Mouse (Mus musculus) stomach, embryonic 15.5 days (tissue): ENCODE measurements around the gene Mcat. TPM values are rescaled to one million over a fixed set of nuclear protein-coding genes. Genes with fewer than 3 reads are reported as not detected.

Experiments
- ATAC-seq: fragments of 200-750 bp; cut with Nextera tagmentation; 2 replicates; pipeline ENCODE4 v1.8.0; 2017; ENCODE audit warnings: low read depth, moderate number of reproducible peaks, moderate TSS enrichment; ENCODE audit not compliant: insufficient read depth, low FRiP score
- H3K27ac ChIP-seq: fragments of 300-500 bp; sonication (generic); 2 replicates; pipeline ENCODE4 v1.5.1; 2015; ENCODE audit warnings: mild to moderate bottlenecking, inconsistent platforms
- H3K27me3 ChIP-seq: fragments of 300-500 bp; sonication (generic); replicated peaks from 2 replicates; pipeline ENCODE4 v1.6.1; 2015; ENCODE audit warnings: inconsistent platforms
- H3K36me3 ChIP-seq: fragments of 300-500 bp; sonication (generic); 2 replicates; pipeline ENCODE4 v1.6.1; 2015; ENCODE audit warnings: inconsistent platforms
- H3K4me1 ChIP-seq: fragments of 300-500 bp; sonication (generic); 2 replicates; pipeline ENCODE4 v1.6.1; 2015; ENCODE audit warnings: inconsistent platforms
- H3K4me2 ChIP-seq: fragments of 300-500 bp; sonication (generic); 2 replicates; pipeline ENCODE4 v1.6.1; 2015; ENCODE audit warnings: mild to moderate bottlenecking, inconsistent platforms
- H3K4me3 ChIP-seq: fragments of 300-500 bp; sonication (generic); replicated peaks from 2 replicates; pipeline ENCODE4 v1.5.1; 2015; ENCODE audit warnings: inconsistent platforms
- H3K9ac ChIP-seq: fragments of 300-500 bp; sonication (generic); 2 replicates; pipeline ENCODE4 v1.6.1; 2015; ENCODE audit warnings: inconsistent platforms
- H3K9me3 ChIP-seq: fragments of 300-500 bp; sonication (generic); 2 replicates; pipeline ENCODE4 v1.6.1; 2016; ENCODE audit warnings: inconsistent platforms
- WGBS: fragments of 180-500 bp; shearing (Covaris S2); methylation state at CpG from one replicate; pipeline ENCODE4 v1.1.7; 2015; 5-methylcytosine and 5-hydroxymethylcytosine counted together
- polyA plus RNA-seq: library from polyadenylated mRNA; unstranded; fragments of >200 nt; fragmentation: Nextera tagmentation; extraction: Ambion mirVana; gene quantifications from 2 replicates; pipeline ENCODE4 v1.2.1, GENCODE M21; 2015

Gene Mcat
- polyA plus RNA-seq, 1 experiment from 2014 or later, result 35.4 TPM

- ATAC-seq, result no peak
- no peak overlapping the region for H3K9ac ChIP-seq
- H3K4me2 ChIP-seq, result no peak overlapping the region
- no peak overlapping the region for H3K4me3 ChIP-seq
- H3K4me1 ChIP-seq, result peaks cover 6% of the 10 kb centered on the region; the same call in 1 of the 2 replicates
- no peaks in the 10 kb centered on the region for H3K36me3 ChIP-seq
- WGBS, result 82% methylated on average over 5 of the region's 5 CpGs
- H3K9me3 ChIP-seq, result no peaks in the 10 kb centered on the region
- peaks cover 12% of the 10 kb centered on the region for H3K27me3 ChIP-seq
- no peak overlapping the region for H3K27ac ChIP-seq
Measured at GRCm38 (mm10) chr15:83531961-83532469, 31.6 kb downstream of the Mcat start.

- H3K4me2 ChIP-seq, result no peak overlapping the region
- no peak for ATAC-seq
- WGBS, result 58% methylated on average over 6 of the region's 6 CpGs
Measured at GRCm38 (mm10) chr15:83530688-83531087, 32.9 kb downstream of the Mcat start.

GRCm38 (mm10) chr15:83530233-83530632 is 33.4 kb downstream of the Mcat start:
- Histone ChIP-seq H3K9ac (no peak overlapping the region), H3K4me2 (no peak overlapping the region), H3K27me3 (peaks cover 30% of the 10 kb centered on the region), H3K9me3 (no peaks in the 10 kb centered on the region), H3K4me1 (peaks cover 20% of the 10 kb centered on the region), H3K27ac (peak overlapping the region; percentile 65; the same call in 1 of the 2 replicates), H3K36me3 (no peaks in the 10 kb centered on the region), H3K4me3 (no peak overlapping the region)
- ATAC-seq, result no peak
- WGBS, result 69% methylated on average over 9 of the region's 9 CpGs

More at GRCm38 (mm10) chr15:83530688-83531087, 32.9 kb downstream of the Mcat start:
- Histone ChIP-seq H3K4me3 (no peak overlapping the region), H3K4me1 (peaks cover 19% of the 10 kb centered on the region), H3K9ac (no peak overlapping the region), H3K9me3 (no peaks in the 10 kb centered on the region), H3K36me3 (no peaks in the 10 kb centered on the region), H3K27me3 (peaks cover 26% of the 10 kb centered on the region), H3K27ac (peak overlapping the region; percentile 65)

GRCm38 (mm10) chr15:83529765-83530164 is 33.8 kb downstream of the Mcat start:
- Histone ChIP-seq H3K4me2 (no peak overlapping the region), H3K36me3 (no peaks in the 10 kb centered on the region), H3K27ac (no peak overlapping the region; the same call in 1 of the 2 replicates), H3K27me3 (peaks cover 32% of the 10 kb centered on the region), H3K4me3 (no peak overlapping the region), H3K4me1 (peaks cover 20% of the 10 kb centered on the region), H3K9me3 (no peaks in the 10 kb centered on the region), H3K9ac (no peak overlapping the region)
- ATAC-seq, result no peak
- WGBS, result 82% methylated on average over 5 of the region's 5 CpGs

GRCm38 (mm10) chr15:83528892-83529291 is 34.7 kb downstream of the Mcat start:
- 52% methylated on average over 4 of the region's 4 CpGs for WGBS
- no peak overlapping the region for H3K4me3 ChIP-seq
- no peak overlapping the region for H3K9ac ChIP-seq
- H3K9me3 ChIP-seq, result no peaks in the 10 kb centered on the region
- no peak for ATAC-seq
- peaks cover 35% of the 10 kb centered on the region for H3K27me3 ChIP-seq
- H3K4me2 ChIP-seq, result no peak overlapping the region
- H3K4me1 ChIP-seq, result peaks cover 22% of the 10 kb centered on the region
- no peaks in the 10 kb centered on the region for H3K36me3 ChIP-seq
- H3K27ac ChIP-seq, result no peak overlapping the region

- WGBS, result 72% methylated on average over 2 of the region's 2 CpGs
- ATAC-seq, result no peak
- no peaks in the 10 kb centered on the region for H3K36me3 ChIP-seq
- peak overlapping the region; percentile 54; the same call in 1 of the 2 replicates for H3K4me3 ChIP-seq
- peaks cover 30% of the 10 kb centered on the region for H3K4me1 ChIP-seq
- H3K9me3 ChIP-seq, result no peaks in the 10 kb centered on the region
- H3K27ac ChIP-seq, result no peak overlapping the region
- H3K4me2 ChIP-seq, result peak overlapping the region; percentile 97
- no peak overlapping the region for H3K9ac ChIP-seq
- H3K27me3 ChIP-seq, result peaks cover 35% of the 10 kb centered on the region
Measured at GRCm38 (mm10) chr15:83527747-83528146, 35.8 kb downstream of the Mcat start.

- H3K9me3 ChIP-seq, result no peaks in the 10 kb centered on the region
- WGBS, result 1% methylated on average over 26 of the region's 26 CpGs
- H3K27ac ChIP-seq, result no peak overlapping the region
- peak overlapping the region; percentile 54 for H3K4me3 ChIP-seq
- peak overlapping the region; percentile 97 for H3K4me2 ChIP-seq
- no peaks in the 10 kb centered on the region for H3K36me3 ChIP-seq
- no peak for ATAC-seq
- peaks cover 35% of the 10 kb centered on the region for H3K27me3 ChIP-seq
- peak overlapping the region; percentile 29; the same call in 1 of the 2 replicates for H3K9ac ChIP-seq
- peaks cover 30% of the 10 kb centered on the region for H3K4me1 ChIP-seq
Measured at GRCm38 (mm10) chr15:83527092-83527437, 36.5 kb downstream of the Mcat start.

GRCm38 (mm10) chr15:83526424-83527091 is 37.0 kb downstream of the Mcat start, which contains the start of gene Bik:
Gene Bik (plus strand): TSS chr15:83526862.
- Histone ChIP-seq H3K27ac (no peak within 1 kb of the TSS), H3K4me2 (peak within 1 kb of the TSS; percentile 97), H3K9ac (peak within 1 kb of the TSS; percentile 29; the same call in 1 of the 2 replicates), H3K27me3 (peaks cover 35% of the 10 kb centered on the region), H3K9me3 (no peaks in the 10 kb centered on the region), H3K4me1 (peaks cover 30% of the 10 kb centered on the region), H3K36me3 (no peaks in the 10 kb centered on the region), H3K4me3 (peak within 1 kb of the TSS; percentile 54)
- peak; percentile 58; the same call in 1 of the 2 replicates for ATAC-seq
- under 1% methylated on average over 45 of the region's 45 CpGs for WGBS

GRCm38 (mm10) chr15:83524333-83524729 is 39.3 kb downstream of the Mcat start:
- Histone ChIP-seq H3K4me3 (no peak overlapping the region), H3K27me3 (peaks cover 35% of the 10 kb centered on the region), H3K4me2 (no peak overlapping the region), H3K9ac (no peak overlapping the region), H3K9me3 (no peaks in the 10 kb centered on the region), H3K36me3 (no peaks in the 10 kb centered on the region), H3K27ac (no peak overlapping the region), H3K4me1 (peaks cover 27% of the 10 kb centered on the region)
- WGBS, result 75% methylated on average over 3 of the region's 3 CpGs
- no peak for ATAC-seq

GRCm38 (mm10) chr15:83523638-83524332 is 39.8 kb downstream of the Mcat start:
- Histone ChIP-seq H3K4me2 (no peak overlapping the region), H3K4me3 (no peak overlapping the region), H3K36me3 (no peaks in the 10 kb centered on the region), H3K9me3 (no peaks in the 10 kb centered on the region), H3K27ac (no peak overlapping the region), H3K9ac (no peak overlapping the region), H3K4me1 (peaks cover 29% of the 10 kb centered on the region), H3K27me3 (peaks cover 35% of the 10 kb centered on the region)
- no peak for ATAC-seq
- WGBS, result 50% methylated on average over 14 of the region's 14 CpGs

GRCm38 (mm10) chr15:83523196-83523595 is 40.4 kb downstream of the Mcat start:
- peaks cover 34% of the 10 kb centered on the region for H3K27me3 ChIP-seq
- no peak overlapping the region for H3K27ac ChIP-seq
- no peak overlapping the region for H3K4me2 ChIP-seq
- no peak for ATAC-seq
- H3K4me1 ChIP-seq, result peaks cover 34% of the 10 kb centered on the region
- no peak overlapping the region for H3K4me3 ChIP-seq
- no peak overlapping the region for H3K9ac ChIP-seq
- H3K9me3 ChIP-seq, result no peaks in the 10 kb centered on the region
- no peaks in the 10 kb centered on the region for H3K36me3 ChIP-seq
- 23% methylated on average over 7 of the region's 7 CpGs for WGBS

GRCm38 (mm10) chr15:83520861-83521382 is 42.7 kb downstream of the Mcat start:
- H3K9me3 ChIP-seq, result no peaks in the 10 kb centered on the region
- H3K9ac ChIP-seq, result no peak overlapping the region
- no peak overlapping the region for H3K27ac ChIP-seq
- no peaks in the 10 kb centered on the region for H3K36me3 ChIP-seq
- no peak for ATAC-seq
- H3K4me1 ChIP-seq, result peaks cover 21% of the 10 kb centered on the region
- no peak overlapping the region for H3K4me2 ChIP-seq
- 77% methylated on average over 6 of the region's 6 CpGs for WGBS
- no peak overlapping the region for H3K4me3 ChIP-seq
- peaks cover 11% of the 10 kb centered on the region for H3K27me3 ChIP-seq
